Mouse (Mus musculus) heart, adult 10 weeks (tissue): ENCODE results near the gene Mageb4. TPM values are rescaled to one million over a fixed set of nuclear protein-coding genes. Genes with fewer than 3 reads are reported as not detected.

ENCODE experiments used
- polyA plus RNA-seq: library from polyadenylated mRNA; stranded (reverse); fragments of 350-450 nt; fragmentation: Illumina TruSeq; extraction: RNeasy Lipid Tissue Mini Kit (QIAGEN cat#74804); gene quantifications from one replicate; pipeline ENCODE4 v1.2.3, GENCODE M21; 2014; ENCODE audit warnings: low read depth, low replicate concordance

Gene Mageb4
- not detected for polyA plus RNA-seq

GRCm38 (mm10) chrX:86304993-86305392 lies at the start of gene Mageb4:
Mageb4 (minus strand) TSS chrX:86305093.

Other genes starting within 250 kb of the Mageb4 start
- not detected for gene Nr0b1, start 113.3 kb downstream of the Mageb4 start, polyA plus RNA-seq